Mouse (Mus musculus) limb, embryonic 14.5 days (tissue): ENCODE data around the gene Kcne1. TPM values are rescaled to one million over a fixed set of nuclear protein-coding genes. Genes with fewer than 3 reads are reported as not detected.

ENCODE experiments used
- ATAC-seq: fragments of 200-750 bp; cut with Nextera tagmentation; 2 replicates; pipeline ENCODE4 v1.8.0; 2017; ENCODE audit warnings: low read depth, moderate number of reproducible peaks, moderate TSS enrichment; ENCODE audit not compliant: low FRiP score
- DNase-seq: peaks from one replicate; pipeline ENCODE4 v3.0.0-alpha.2; 2015; ENCODE audit warnings: low spot score
- H3K27ac ChIP-seq: fragments of 300-500 bp; sonication (generic); replicated peaks from 2 replicates; pipeline ENCODE4 v1.5.1; 2014; ENCODE audit warnings: low read depth, mild to moderate bottlenecking, low read length, moderate library complexity, mixed read lengths
- H3K27me3 ChIP-seq: fragments of 300-500 bp; sonication (generic); 2 replicates; pipeline ENCODE4 v1.6.1; 2014; ENCODE audit warnings: low read length, mixed read lengths; ENCODE audit not compliant: control insufficient read depth, insufficient read depth
- H3K36me3 ChIP-seq: fragments of 300-500 bp; sonication (generic); 2 replicates; pipeline ENCODE4 v1.6.1; 2014; ENCODE audit warnings: mild to moderate bottlenecking, low read length, moderate library complexity, mixed read lengths; ENCODE audit not compliant: control insufficient read depth, insufficient read depth
- H3K4me1 ChIP-seq: fragments of 300-500 bp; sonication (generic); 2 replicates; pipeline ENCODE4 v1.6.1; 2014; ENCODE audit warnings: antibody characterized with exemption, low read length, mixed read lengths; ENCODE audit not compliant: control insufficient read depth, insufficient read depth
- H3K4me2 ChIP-seq: fragments of 300-500 bp; sonication (generic); replicated peaks from 2 replicates; pipeline ENCODE4 v1.6.1; 2014; ENCODE audit warnings: low read depth, mild to moderate bottlenecking, low read length, moderate library complexity; ENCODE audit not compliant: severe bottlenecking
- H3K4me3 ChIP-seq: fragments of 300-500 bp; sonication (generic); replicated peaks from 2 replicates; pipeline ENCODE4 v1.5.1; 2014; ENCODE audit warnings: low read length
- H3K9ac ChIP-seq: fragments of 300-500 bp; sonication (generic); 2 replicates; pipeline ENCODE4 v1.6.1; 2014; ENCODE audit warnings: mild to moderate bottlenecking, low read depth, low read length, moderate library complexity; ENCODE audit not compliant: severe bottlenecking
- H3K9me3 ChIP-seq: fragments of 300-500 bp; sonication (generic); 2 replicates; pipeline ENCODE4 v1.6.1; 2016; ENCODE audit warnings: low read length; ENCODE audit not compliant: control insufficient read depth
- POLR2A ChIP-seq: fragments of 200-500 bp; IDR thresholded peaks from 2 replicates; pipeline ENCODE4 v1.8.0; 2012; ENCODE audit warnings: inconsistent platforms, mild to moderate bottlenecking, moderate library complexity, borderline replicate concordance; ENCODE audit not compliant: insufficient read depth, insufficient read length; ENCODE audit errors: extremely low read depth
- WGBS: fragments of 180-500 bp; shearing (Covaris S2); extraction: QIAGEN DNeasy Blood & Tissue Kit; methylation state at CpG from one replicate; pipeline ENCODE4 v1.1.7; 2014; 5-methylcytosine and 5-hydroxymethylcytosine counted together
- polyA plus RNA-seq, 2 experiments: library from polyadenylated mRNA; depleted of rRNA in 1 of 2; stranded (reverse) in 1 of 2; unstranded in 1 of 2; fragments of >200 nt; fragmentation: Nextera tagmentation in 1 of 2; extraction: Ambion mirVana in 1 of 2; gene quantifications; 2 replicates each; pipeline versions ENCODE4 v1.2.1 to v1.2.3; 2012 to 2014

Gene Kcne1
- polyA plus RNA-seq, 2 experiments = 0.08 TPM; not detected in 1

GRCm38 (mm10) chr16:92320361-92320760, 38.9 kb downstream of the Kcne1 start:
- Histone ChIP-seq H3K4me2 (no peak overlapping the region), H3K4me3 (no peak overlapping the region), H3K4me1 (no peaks in the 10 kb centered on the region; the same call in 1 of the 2 replicates), H3K9ac (no peak overlapping the region), H3K27ac (no peak overlapping the region), H3K9me3 (no peaks in the 10 kb centered on the region), H3K27me3 (no peaks in the 10 kb centered on the region), H3K36me3 (no peaks in the 10 kb centered on the region)
- no peak for TF ChIP-seq POLR2A
- DNase-seq (no peak), ATAC-seq (no peak)
- WGBS = 83% methylated on average over 3 of the region's 3 CpGs

GRCm38 (mm10) chr16:92319353-92320109, 39.7 kb downstream of the Kcne1 start:
- no peak for ATAC-seq
- no peak overlapping the region for H3K4me2 ChIP-seq
- WGBS = 64% methylated on average over 20 of the region's 20 CpGs
- no peaks in the 10 kb centered on the region; the same call in 1 of the 2 replicates for H3K4me1 ChIP-seq
- H3K9ac ChIP-seq = no peak overlapping the region
- no peaks in the 10 kb centered on the region for H3K36me3 ChIP-seq
- H3K4me3 ChIP-seq = no peak overlapping the region
- H3K9me3 ChIP-seq = no peaks in the 10 kb centered on the region
- no peak overlapping the region for H3K27ac ChIP-seq
- no peak for DNase-seq
- TF ChIP-seq POLR2A = no peak
- no peaks in the 10 kb centered on the region for H3K27me3 ChIP-seq

DNA sequence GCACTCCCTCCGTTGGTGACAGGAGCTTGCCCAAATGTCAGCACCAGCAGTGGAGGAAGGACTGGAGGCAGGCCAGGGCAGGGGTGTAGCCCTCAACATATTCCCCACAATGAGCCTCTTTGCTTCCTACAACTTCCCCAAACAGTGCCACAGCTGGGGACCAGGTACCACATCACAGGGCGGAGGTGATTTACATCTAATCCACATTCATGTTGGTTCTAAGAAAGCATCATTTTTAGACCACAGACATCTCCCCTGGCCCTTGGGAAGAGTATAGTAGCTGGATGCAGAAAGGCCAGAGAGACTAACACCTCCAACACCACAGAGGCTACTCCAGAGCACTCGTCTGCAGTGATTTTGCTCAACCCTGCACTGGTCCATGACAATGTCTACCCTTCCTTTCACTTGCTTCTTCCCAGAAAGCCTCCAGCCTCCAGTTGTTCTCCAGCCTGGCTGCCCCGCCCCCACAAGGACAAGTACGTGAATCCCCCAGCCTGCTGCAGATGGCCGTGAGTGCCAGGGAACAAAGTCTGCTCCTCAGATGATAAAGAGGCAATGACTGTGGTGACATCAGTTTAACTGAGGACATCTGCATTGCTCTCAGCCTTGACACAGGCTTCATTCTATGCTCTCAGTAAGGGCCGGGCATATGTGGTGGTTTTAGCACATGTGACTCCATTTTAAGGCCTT, 43.1 kb downstream of the Kcne1 start:
- 74% methylated on average over 7 of the region's 7 CpGs for WGBS
- ATAC-seq (no peak), DNase-seq (no peak)
- TF ChIP-seq POLR2A = no peak
- Histone ChIP-seq H3K36me3 (peaks cover 19% of the 10 kb centered on the region), H3K4me2 (no peak overlapping the region), H3K4me1 (no peaks in the 10 kb centered on the region), H3K27me3 (no peaks in the 10 kb centered on the region), H3K9ac (no peak overlapping the region), H3K27ac (no peak overlapping the region), H3K4me3 (no peak overlapping the region), H3K9me3 (no peaks in the 10 kb centered on the region)

DNA sequence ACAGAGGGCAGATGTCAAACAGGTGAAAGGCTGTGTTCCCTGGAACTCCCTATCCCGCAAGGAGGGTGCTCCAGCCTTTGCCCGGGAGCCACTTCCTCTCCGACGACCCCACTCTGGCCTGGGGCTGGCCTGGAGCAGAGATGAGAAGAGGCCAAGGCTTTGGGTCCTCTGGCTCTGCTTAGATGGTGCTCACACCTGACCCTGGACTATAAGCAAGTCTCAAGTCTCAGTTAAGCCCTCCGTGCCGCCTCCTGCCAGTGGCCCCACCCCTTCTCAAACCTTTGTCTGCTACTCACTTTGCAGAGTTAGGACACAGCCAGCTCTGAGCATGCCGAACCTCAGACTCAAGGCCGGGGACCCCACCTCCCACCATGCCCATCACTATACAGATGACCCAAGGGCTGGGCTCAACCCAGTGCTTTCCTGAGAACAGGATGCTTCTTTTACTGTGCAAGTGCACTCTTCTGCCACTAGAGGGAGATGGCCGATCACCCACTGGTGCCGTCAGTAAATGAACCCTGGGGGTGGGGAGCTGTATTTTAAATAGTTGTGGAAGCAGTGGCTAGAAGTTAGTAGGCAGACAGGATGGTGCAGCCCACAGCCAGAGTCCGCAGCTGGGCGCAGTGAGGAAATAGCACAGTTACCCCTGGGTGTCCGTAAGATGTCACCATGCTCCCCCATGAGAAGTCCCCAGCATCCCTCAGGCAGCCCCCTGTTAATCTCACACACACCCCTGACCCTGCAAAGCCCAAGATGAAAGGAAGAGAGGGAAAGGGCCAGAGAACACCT, 45.1 kb downstream of the Kcne1 start:
- ATAC-seq = peak; percentile 72; the same call in 1 of the 2 replicates
- 48% methylated on average over 13 of the region's 13 CpGs for WGBS
- Histone ChIP-seq H3K36me3 (peaks cover 35% of the 10 kb centered on the region), H3K4me3 (no peak overlapping the region), H3K27ac (no peak overlapping the region), H3K4me2 (no peak overlapping the region), H3K27me3 (no peaks in the 10 kb centered on the region), H3K9ac (peak overlapping the region; percentile 34; the same call in 1 of the 2 replicates), H3K9me3 (no peaks in the 10 kb centered on the region), H3K4me1 (no peaks in the 10 kb centered on the region)
- DNase-seq = peak; percentile 75
- no peak for TF ChIP-seq POLR2A

- Histone ChIP-seq H3K4me1 (no peaks in the 10 kb centered on the region), H3K4me2 (no peak overlapping the region), H3K27ac (no peak overlapping the region), H3K9me3 (no peaks in the 10 kb centered on the region), H3K9ac (no peak overlapping the region), H3K36me3 (peaks cover 71% of the 10 kb centered on the region), H3K27me3 (no peaks in the 10 kb centered on the region), H3K4me3 (no peak overlapping the region)
- no peak for TF ChIP-seq POLR2A
- DNase-seq (no peak), ATAC-seq (no peak)
- 27% methylated on average over 4 of the region's 4 CpGs for WGBS
Measured at GRCm38 (mm10) chr16:92309126-92309525, 50.1 kb downstream of the Kcne1 start.
